Mouse (Mus musculus) kidney, embryonic 16.5 days (tissue): Measurements from ENCODE around the gene Brd7. TPM values are rescaled to one million over a fixed set of nuclear protein-coding genes. Genes with fewer than 3 reads are reported as not detected.

Source experiments
- ATAC-seq: fragments of 200-750 bp; cut with Nextera tagmentation; 2 replicates; pipeline ENCODE4 v1.8.0; 2017; ENCODE audit warnings: moderate TSS enrichment; ENCODE audit not compliant: low FRiP score, low TSS enrichment
- H3K27ac ChIP-seq: fragments of 300-500 bp; sonication (generic); 2 replicates; pipeline ENCODE4 v1.5.1; 2014; ENCODE audit warnings: low read length
- H3K27me3 ChIP-seq: fragments of 300-500 bp; sonication (generic); 2 replicates; pipeline ENCODE4 v1.6.1; 2014; ENCODE audit warnings: low read length, control low read depth, mixed read lengths; ENCODE audit not compliant: insufficient read depth
- H3K36me3 ChIP-seq: fragments of 300-500 bp; sonication (generic); 2 replicates; pipeline ENCODE4 v1.6.1; 2014; ENCODE audit warnings: low read length, control low read depth, mixed read lengths; ENCODE audit not compliant: insufficient read depth
- H3K4me1 ChIP-seq: fragments of 300-500 bp; sonication (generic); 2 replicates; pipeline ENCODE4 v1.6.1; 2014; ENCODE audit warnings: low read length, control low read depth, mixed read lengths; ENCODE audit not compliant: insufficient read depth
- H3K4me2 ChIP-seq: fragments of 300-500 bp; sonication (generic); replicated peaks from 2 replicates; pipeline ENCODE4 v1.6.1; 2014; ENCODE audit warnings: low read depth, low read length
- H3K4me3 ChIP-seq: fragments of 300-500 bp; sonication (generic); 2 replicates; pipeline ENCODE4 v1.5.1; 2014; ENCODE audit warnings: mild to moderate bottlenecking, low read length
- H3K9ac ChIP-seq: fragments of 300-500 bp; sonication (generic); replicated peaks from 2 replicates; pipeline ENCODE4 v1.6.1; 2014; ENCODE audit warnings: low read length
- H3K9me3 ChIP-seq: fragments of 300-500 bp; sonication (generic); 2 replicates; pipeline ENCODE4 v1.6.1; 2016; ENCODE audit warnings: low read length, control low read depth
- WGBS: fragments of 180-500 bp; shearing (Covaris S2); extraction: QIAGEN DNeasy Blood & Tissue Kit; methylation state at CpG from one replicate; pipeline ENCODE4 v1.1.7; 2014; 5-methylcytosine and 5-hydroxymethylcytosine counted together
- polyA plus RNA-seq: library from polyadenylated mRNA; unstranded; fragments of >200 nt; fragmentation: Nextera tagmentation; extraction: Ambion mirVana; gene quantifications from 2 replicates; pipeline ENCODE4 v1.2.1, GENCODE M21; 2015

The Brd7 gene
- 53.6 and 61.1 TPM in 2 replicates for polyA plus RNA-seq

DNA sequence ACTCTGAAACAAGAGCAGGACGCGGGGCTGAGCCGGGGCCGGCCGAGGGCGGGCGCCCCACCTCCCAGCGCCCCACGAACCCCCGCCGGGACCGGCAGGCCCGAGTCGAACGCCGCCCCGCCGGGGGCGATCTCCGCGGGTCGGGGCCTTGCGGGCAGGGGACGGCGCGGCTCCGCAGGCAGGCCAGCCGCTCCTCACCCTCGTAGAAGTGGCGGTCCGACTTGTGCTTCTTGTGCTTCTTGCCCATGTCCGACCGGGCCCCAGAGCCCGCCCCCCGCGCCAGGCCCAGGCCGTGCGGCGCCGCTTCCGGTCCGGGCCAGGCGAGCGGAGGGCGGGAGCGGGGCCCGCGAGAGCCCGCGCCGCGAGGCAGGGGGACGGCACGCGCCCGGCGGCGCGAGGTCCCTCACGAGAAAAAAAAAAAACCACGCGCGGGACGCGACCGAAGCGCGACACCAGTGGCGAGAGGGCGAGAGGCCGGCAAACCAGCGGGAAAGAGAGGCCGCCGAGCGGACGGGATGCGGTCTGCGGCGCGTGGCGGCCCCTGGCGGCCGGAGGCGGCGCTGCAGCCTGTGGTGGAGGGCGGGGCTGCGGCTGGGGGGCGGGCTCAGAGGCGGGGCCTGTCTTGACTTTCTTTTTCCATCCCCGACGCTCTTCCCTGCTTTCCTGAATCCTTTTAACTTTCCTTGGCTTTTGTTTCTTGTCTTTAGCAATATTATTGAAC, at the start of gene Brd7:
Gene Brd7, minus strand, starts transcription at position 487 of the 721 bp plus-strand sequence.
- Histone ChIP-seq H3K36me3 (peaks cover 19% of the 10 kb centered on the region), H3K9me3 (no peaks in the 10 kb centered on the region), H3K4me2 (peak within 1 kb of the TSS; percentile 94), H3K27me3 (no peaks in the 10 kb centered on the region), H3K4me1 (peaks cover 18% of the 10 kb centered on the region), H3K9ac (peak within 1 kb of the TSS; percentile 98), H3K27ac (peak within 1 kb of the TSS; percentile 89), H3K4me3 (peak within 1 kb of the TSS; percentile 97)
- peak; percentile 91 for ATAC-seq
- WGBS, result under 1% methylated on average over 80 of the region's 91 CpGs

DNA sequence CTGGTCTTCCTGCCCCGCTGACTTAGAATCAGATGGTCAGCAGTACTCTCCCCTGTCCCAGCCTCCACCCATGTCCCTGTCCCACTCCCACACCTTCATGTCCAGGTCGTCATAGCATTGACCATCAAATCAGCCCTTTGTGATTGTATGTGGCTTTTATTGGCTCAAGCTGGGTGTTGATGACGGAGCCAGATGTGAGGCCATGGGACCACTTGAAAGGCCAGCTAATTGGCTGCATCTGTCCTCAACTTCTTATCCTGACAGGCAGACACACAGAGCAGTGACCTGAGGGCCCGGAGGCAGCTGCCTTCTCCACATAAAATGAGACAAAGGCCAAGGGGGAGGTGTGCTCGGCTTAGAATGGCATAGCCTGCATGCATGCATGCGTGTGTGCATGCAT, 49.5 kb upstream of the Brd7 start:
- Histone ChIP-seq H3K4me2 (no peak overlapping the region), H3K4me3 (no peak overlapping the region), H3K4me1 (peaks cover 8% of the 10 kb centered on the region; the same call in 1 of the 2 replicates), H3K9ac (no peak overlapping the region), H3K27ac (no peak overlapping the region), H3K36me3 (no peaks in the 10 kb centered on the region), H3K9me3 (peaks cover 3% of the 10 kb centered on the region; the same call in 1 of the 2 replicates), H3K27me3 (no peaks in the 10 kb centered on the region)
- ATAC-seq, result no peak
- WGBS, result 63% methylated on average over 6 of the region's 6 CpGs

DNA sequence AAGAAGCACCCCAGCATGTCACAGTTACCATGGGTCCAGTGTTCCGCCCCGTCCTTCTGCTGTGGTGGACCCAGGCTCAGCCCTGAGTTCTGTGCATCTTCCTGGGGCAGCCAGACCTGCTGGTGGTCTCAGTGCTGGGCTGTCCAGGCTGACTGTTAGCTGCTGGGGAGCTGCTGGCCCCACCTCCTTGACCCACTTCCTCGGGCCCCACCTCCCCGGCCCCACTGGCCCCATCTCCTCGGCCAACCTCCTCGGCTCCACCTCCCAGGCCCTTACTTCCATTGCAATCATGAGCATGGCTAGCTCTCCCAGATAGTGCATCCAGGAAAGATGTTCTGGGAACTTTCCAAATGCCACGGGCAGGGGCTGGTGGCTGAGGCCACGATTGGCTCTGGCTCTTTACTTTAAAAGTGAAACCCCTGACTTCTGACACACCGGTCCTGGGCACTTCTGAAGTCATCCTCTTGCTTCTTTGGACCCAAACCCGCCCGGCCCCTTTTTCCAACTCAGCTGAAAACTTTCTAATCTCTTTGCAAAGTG, 47.5 kb upstream of the Brd7 start:
- peaks cover 5% of the 10 kb centered on the region; the same call in 1 of the 2 replicates for H3K9me3 ChIP-seq
- H3K36me3 ChIP-seq, result no peaks in the 10 kb centered on the region
- ATAC-seq, result 0 out of 2 replicates have a peak, but pooled peaks have one; percentile 19
- H3K4me1 ChIP-seq, result peaks cover 8% of the 10 kb centered on the region; the same call in 1 of the 2 replicates
- no peak overlapping the region for H3K27ac ChIP-seq
- no peaks in the 10 kb centered on the region for H3K27me3 ChIP-seq
- H3K4me2 ChIP-seq, result no peak overlapping the region; the same call in 1 of the 2 replicates
- WGBS, result 47% methylated on average over 11 of the region's 11 CpGs
- no peak overlapping the region for H3K9ac ChIP-seq
- H3K4me3 ChIP-seq, result no peak overlapping the region

DNA sequence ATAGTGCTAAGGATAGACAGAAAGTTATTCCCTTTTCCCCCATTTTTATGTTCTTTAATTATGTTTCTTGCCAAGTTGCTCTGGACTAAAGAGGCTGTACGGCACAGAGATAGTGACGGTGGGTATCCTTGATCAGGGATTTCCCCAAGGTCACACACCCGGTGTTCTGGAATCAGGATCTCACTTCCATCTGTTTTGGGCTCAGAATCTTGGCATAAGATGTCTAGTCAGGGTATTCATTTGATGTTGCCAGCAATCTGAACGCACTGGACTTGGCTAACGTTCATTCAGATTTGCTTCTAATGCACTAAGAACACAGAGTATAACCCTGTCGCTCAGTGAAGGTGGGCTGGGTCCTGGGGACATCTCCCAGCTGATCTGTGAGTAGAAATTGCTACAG, 45.7 kb upstream of the Brd7 start:
- no peak overlapping the region for H3K27ac ChIP-seq
- no peak overlapping the region for H3K9ac ChIP-seq
- 94% methylated on average over 6 of the region's 6 CpGs for WGBS
- no peaks in the 10 kb centered on the region for H3K36me3 ChIP-seq
- no peak for ATAC-seq
- H3K4me3 ChIP-seq, result no peak overlapping the region
- H3K4me2 ChIP-seq, result no peak overlapping the region
- H3K9me3 ChIP-seq, result peaks cover 5% of the 10 kb centered on the region; the same call in 1 of the 2 replicates
- no peaks in the 10 kb centered on the region for H3K27me3 ChIP-seq
- H3K4me1 ChIP-seq, result peaks cover 8% of the 10 kb centered on the region; the same call in 1 of the 2 replicates

DNA sequence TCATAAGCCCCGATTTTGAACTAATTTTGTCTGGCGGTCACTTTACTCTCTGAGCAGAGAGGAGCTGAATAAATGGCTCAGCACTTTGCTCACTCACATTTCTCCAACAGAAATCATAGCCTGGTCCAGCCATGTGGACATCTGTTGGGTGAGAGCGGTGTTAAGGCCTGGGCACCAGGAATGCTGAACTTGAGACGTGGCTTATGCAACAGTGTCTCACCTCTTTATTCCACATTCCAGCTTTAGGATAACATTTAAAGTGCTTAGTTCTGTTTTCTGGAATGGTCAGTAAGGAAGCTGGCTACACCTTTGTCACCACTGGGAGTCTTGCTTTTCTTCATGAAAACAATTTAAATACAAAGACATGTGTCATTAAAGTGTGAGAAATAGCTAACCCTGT, 36.1 kb upstream of the Brd7 start:
- H3K4me3 ChIP-seq, result no peak overlapping the region
- no peak overlapping the region for H3K27ac ChIP-seq
- H3K9ac ChIP-seq, result no peak overlapping the region
- no peaks in the 10 kb centered on the region for H3K36me3 ChIP-seq
- no peak for ATAC-seq
- H3K4me1 ChIP-seq, result no peaks in the 10 kb centered on the region
- no peaks in the 10 kb centered on the region for H3K9me3 ChIP-seq
- H3K27me3 ChIP-seq, result no peaks in the 10 kb centered on the region
- no peak overlapping the region for H3K4me2 ChIP-seq
- 91% methylated on average over 4 of the region's 4 CpGs for WGBS

DNA sequence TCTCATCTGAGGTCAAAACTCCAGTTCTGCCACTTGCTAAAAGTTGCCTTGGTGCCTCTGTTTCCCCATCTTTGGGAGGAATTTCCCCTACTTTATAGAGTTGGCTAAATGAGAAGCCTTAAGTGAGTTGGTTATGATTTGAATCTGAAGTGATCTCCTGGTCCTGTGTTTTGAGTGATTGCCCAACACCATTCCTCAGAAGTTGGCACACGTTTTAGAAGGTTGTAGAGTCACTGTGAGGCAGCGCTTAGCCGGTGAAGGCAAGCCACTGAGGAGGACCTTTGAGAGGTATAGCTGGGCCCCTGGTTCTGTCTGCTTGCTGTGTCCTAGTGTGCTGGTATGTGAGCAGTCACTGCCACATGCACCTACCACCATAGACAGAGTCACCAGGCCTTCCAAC, 31.3 kb upstream of the Brd7 start:
- H3K9me3 ChIP-seq, result no peaks in the 10 kb centered on the region
- H3K27me3 ChIP-seq, result no peaks in the 10 kb centered on the region
- ATAC-seq, result no peak
- H3K9ac ChIP-seq, result no peak overlapping the region
- WGBS, result 86% methylated on average over 3 of the region's 3 CpGs
- no peaks in the 10 kb centered on the region for H3K4me1 ChIP-seq
- H3K4me3 ChIP-seq, result no peak overlapping the region
- H3K27ac ChIP-seq, result no peak overlapping the region
- no peak overlapping the region for H3K4me2 ChIP-seq
- H3K36me3 ChIP-seq, result no peaks in the 10 kb centered on the region

DNA sequence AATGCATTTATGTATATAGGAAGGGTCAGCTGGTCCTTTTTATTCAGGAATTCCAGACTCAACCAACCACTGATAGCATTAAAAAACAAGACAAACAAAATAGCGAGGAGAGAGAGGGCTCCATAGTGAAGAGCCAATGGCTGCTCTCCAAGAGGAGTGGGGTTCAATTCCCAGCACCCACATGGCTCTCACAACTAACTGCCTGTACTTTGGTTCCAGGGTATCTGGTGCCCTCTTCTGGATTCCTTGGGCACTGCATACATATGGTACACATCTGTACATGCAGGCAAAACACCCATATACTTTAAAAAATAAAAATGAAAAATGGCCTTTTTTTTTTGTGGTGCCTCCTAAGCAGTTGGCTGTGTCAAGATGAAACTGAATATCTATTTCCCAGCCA, 28.8 kb upstream of the Brd7 start:
- no peaks in the 10 kb centered on the region for H3K27me3 ChIP-seq
- no peaks in the 10 kb centered on the region for H3K9me3 ChIP-seq
- ATAC-seq, result no peak
- no peaks in the 10 kb centered on the region for H3K36me3 ChIP-seq
- 94% methylated on average over 1 of the region's 1 CpGs for WGBS
- H3K4me1 ChIP-seq, result no peaks in the 10 kb centered on the region
- no peak overlapping the region for H3K4me3 ChIP-seq
- H3K4me2 ChIP-seq, result no peak overlapping the region
- no peak overlapping the region for H3K27ac ChIP-seq
- no peak overlapping the region for H3K9ac ChIP-seq

DNA sequence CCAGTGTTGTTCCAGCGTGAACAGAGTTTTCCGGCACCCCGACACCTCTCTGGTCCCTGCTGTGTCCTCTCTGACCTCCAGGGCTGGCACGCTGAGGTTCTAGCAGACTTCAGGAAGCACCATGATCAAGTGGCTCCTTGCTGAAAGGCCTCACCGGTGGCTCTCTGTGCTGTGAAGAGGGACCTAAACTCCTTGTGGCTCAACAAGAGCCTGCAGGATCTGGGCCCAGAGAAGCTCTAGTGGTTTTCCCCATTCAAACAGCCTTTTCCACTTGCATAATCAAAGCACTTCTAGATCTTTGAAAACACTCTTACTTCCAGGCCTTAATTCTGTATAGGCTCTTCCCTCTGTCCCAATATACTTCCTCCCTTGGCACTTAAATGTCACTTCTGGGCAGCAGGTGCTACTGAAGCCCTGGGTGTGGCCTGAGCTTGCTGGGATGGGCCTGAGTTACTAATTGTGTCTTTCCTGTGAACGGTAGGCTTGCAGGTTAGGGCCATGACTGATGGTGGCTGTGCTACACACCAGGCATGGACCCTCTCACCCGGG, 26.8 kb upstream of the Brd7 start:
- Histone ChIP-seq H3K4me2 (no peak overlapping the region), H3K9me3 (no peaks in the 10 kb centered on the region), H3K27ac (no peak overlapping the region), H3K36me3 (no peaks in the 10 kb centered on the region), H3K9ac (no peak overlapping the region), H3K4me3 (no peak overlapping the region), H3K27me3 (no peaks in the 10 kb centered on the region), H3K4me1 (no peaks in the 10 kb centered on the region)
- no peak for ATAC-seq
- 52% methylated on average over 7 of the region's 7 CpGs for WGBS

DNA sequence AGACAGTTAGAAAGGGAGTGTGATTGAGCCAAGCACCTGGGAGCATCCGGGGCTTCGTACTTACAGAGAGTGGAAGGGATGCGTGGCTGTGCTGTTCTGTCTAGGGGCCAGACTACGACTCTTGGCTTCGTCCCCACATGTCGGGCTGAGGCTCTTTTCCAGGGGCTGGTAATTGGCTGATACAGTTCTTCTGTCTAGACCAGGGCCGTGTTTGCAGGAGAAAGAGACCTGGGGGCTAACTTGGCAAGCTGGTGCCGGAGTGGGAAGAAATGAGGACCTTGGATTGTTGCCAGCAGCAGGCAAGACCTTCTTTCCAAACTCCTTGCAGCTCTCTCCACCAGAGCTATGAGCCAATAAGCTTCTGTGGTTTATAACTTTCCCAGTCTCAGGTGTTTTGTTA, 25.9 kb upstream of the Brd7 start:
- 75% methylated on average over 8 of the region's 8 CpGs for WGBS
- H3K9me3 ChIP-seq, result 0 out of 2 replicates have a peak, but pooled peaks cover 3% of the 10 kb centered on the region

DNA sequence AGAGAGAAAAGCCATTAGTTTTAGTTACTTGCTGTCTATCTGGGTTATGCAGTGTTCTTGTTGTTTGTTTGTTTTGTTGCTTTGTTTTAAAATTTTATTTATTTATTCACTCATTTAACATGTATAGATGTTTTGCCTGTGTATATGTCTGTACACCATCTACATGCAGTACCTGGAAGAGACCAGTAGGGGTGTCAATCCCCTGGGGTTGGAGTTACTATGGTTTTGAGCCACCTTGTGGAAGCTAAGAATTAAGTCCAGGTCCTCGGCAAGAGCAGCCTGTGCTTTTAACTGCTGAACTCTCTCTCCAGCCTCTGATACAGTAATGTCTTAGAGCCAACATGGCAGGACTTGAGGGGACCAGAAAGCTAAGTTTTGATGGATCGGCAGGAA, 21.2 kb upstream of the Brd7 start:
- Histone ChIP-seq H3K4me1 (no peaks in the 10 kb centered on the region), H3K27me3 (no peaks in the 10 kb centered on the region), H3K27ac (no peak overlapping the region), H3K4me2 (no peak overlapping the region), H3K9me3 (0 out of 2 replicates have a peak, but pooled peaks cover 3% of the 10 kb centered on the region), H3K9ac (no peak overlapping the region), H3K4me3 (no peak overlapping the region), H3K36me3 (no peaks in the 10 kb centered on the region)
- ATAC-seq, result no peak
- WGBS, result 91% methylated on average over 2 of the region's 2 CpGs

More for the DNA sequence above, 25.9 kb upstream of the Brd7 start:
- Histone ChIP-seq H3K27ac (no peak overlapping the region), H3K27me3 (no peaks in the 10 kb centered on the region), H3K4me2 (no peak overlapping the region), H3K36me3 (no peaks in the 10 kb centered on the region), H3K4me3 (no peak overlapping the region), H3K9ac (no peak overlapping the region), H3K4me1 (no peaks in the 10 kb centered on the region)
- no peak for ATAC-seq
